Mouse (Mus musculus): ENCODE data around the gene Gm43518. TPM values are rescaled to one million over a fixed set of nuclear protein-coding genes. Genes with fewer than 3 reads are reported as not detected.

Gene Gm43518
- polyA plus RNA-seq, 1 experiment from 2014 or later: 0.56 TPM

- H3K4me3 ChIP-seq (ENCODE audit: low read depth, low read length): no peak overlapping the region
- H3K27ac ChIP-seq (replicated peaks): no peak overlapping the region
- WGBS: 59% methylated on average over 5 of the region's 5 CpGs
- no peak overlapping the region for H3K9ac ChIP-seq (ENCODE audit: low read length)
- no peaks in the 10 kb centered on the region for H3K36me3 ChIP-seq (ENCODE audit: control insufficient read depth, insufficient read depth, low read length)
- no peak for ATAC-seq (ENCODE audit: low FRiP score, low TSS enrichment)
- TF ChIP-seq CTCF (IDR thresholded peaks at IDR 0.05; ENCODE audit: low read depth): no peak
- TF ChIP-seq EP300 (optimal IDR thresholded peaks at IDR 0.05): no peak
- no peaks in the 10 kb centered on the region for H3K4me1 ChIP-seq (replicated peaks; ENCODE audit: control insufficient read depth, insufficient read depth)
- no peaks in the 10 kb centered on the region for H3K27me3 ChIP-seq (ENCODE audit: control insufficient read depth, insufficient read depth, low read length)
- DNase-seq (ENCODE audit: low spot score): no peak
- no peak overlapping the region for H3K4me2 ChIP-seq (replicated peaks; ENCODE audit: low read depth)
- H3K9me3 ChIP-seq (ENCODE audit: control insufficient read depth, low read length): no peaks in the 10 kb centered on the region
These were observed 41.2 kb downstream of the Gm43518 start for GRCm38 (mm10) chr5:123968468-123968867.

- ATAC-seq (ENCODE audit: low FRiP score, low TSS enrichment) (no peak), DNase-seq (ENCODE audit: low spot score) (no peak)
- Histone ChIP-seq H3K9me3 (ENCODE audit: control insufficient read depth, low read length) (no peaks in the 10 kb centered on the region), H3K27ac (replicated peaks) (0 out of 2 replicates have a peak overlapping the region, but pooled peaks have one; percentile 40), H3K4me2 (replicated peaks; ENCODE audit: low read depth) (no peak overlapping the region), H3K9ac (ENCODE audit: low read length) (no peak overlapping the region), H3K4me1 (replicated peaks; ENCODE audit: control insufficient read depth, insufficient read depth) (no peaks in the 10 kb centered on the region), H3K4me3 (ENCODE audit: low read depth, low read length) (no peak overlapping the region), H3K36me3 (ENCODE audit: control insufficient read depth, insufficient read depth, low read length) (no peaks in the 10 kb centered on the region), H3K27me3 (ENCODE audit: control insufficient read depth, insufficient read depth, low read length) (no peaks in the 10 kb centered on the region)
- TF ChIP-seq EP300 (optimal IDR thresholded peaks at IDR 0.05) (no peak), CTCF (IDR thresholded peaks at IDR 0.05; ENCODE audit: low read depth) (no peak)
- WGBS: 66% methylated on average over 8 of the region's 8 CpGs
These were observed 42.0 kb downstream of the Gm43518 start for GRCm38 (mm10) chr5:123969216-123969615.

GRCm38 (mm10) chr5:123970576-123970975 lies 43.4 kb downstream of the Gm43518 start:
- Histone ChIP-seq H3K27me3 (ENCODE audit: control insufficient read depth, insufficient read depth, low read length) (no peaks in the 10 kb centered on the region), H3K36me3 (ENCODE audit: control insufficient read depth, insufficient read depth, low read length) (no peaks in the 10 kb centered on the region), H3K27ac (replicated peaks) (no peak overlapping the region), H3K9me3 (ENCODE audit: control insufficient read depth, low read length) (no peaks in the 10 kb centered on the region), H3K4me1 (replicated peaks; ENCODE audit: control insufficient read depth, insufficient read depth) (no peaks in the 10 kb centered on the region), H3K4me3 (ENCODE audit: low read depth, low read length) (no peak overlapping the region), H3K4me2 (replicated peaks; ENCODE audit: low read depth) (no peak overlapping the region), H3K9ac (ENCODE audit: low read length) (no peak overlapping the region)
- WGBS: 85% methylated on average over 4 of the region's 4 CpGs
- TF ChIP-seq EP300 (optimal IDR thresholded peaks at IDR 0.05) (no peak), CTCF (IDR thresholded peaks at IDR 0.05; ENCODE audit: low read depth) (no peak)
- ATAC-seq (ENCODE audit: low FRiP score, low TSS enrichment) (no peak), DNase-seq (ENCODE audit: low spot score) (no peak)

- Histone ChIP-seq H3K4me3 (ENCODE audit: low read depth, low read length) (no peak overlapping the region), H3K4me1 (replicated peaks; ENCODE audit: control insufficient read depth, insufficient read depth) (no peaks in the 10 kb centered on the region), H3K27ac (replicated peaks) (no peak overlapping the region), H3K27me3 (ENCODE audit: control insufficient read depth, insufficient read depth, low read length) (no peaks in the 10 kb centered on the region), H3K9me3 (ENCODE audit: control insufficient read depth, low read length) (no peaks in the 10 kb centered on the region), H3K9ac (ENCODE audit: low read length) (no peak overlapping the region), H3K36me3 (ENCODE audit: control insufficient read depth, insufficient read depth, low read length) (no peaks in the 10 kb centered on the region), H3K4me2 (replicated peaks; ENCODE audit: low read depth) (no peak overlapping the region)
- 65% methylated on average over 6 of the region's 6 CpGs for WGBS
- ATAC-seq (ENCODE audit: low FRiP score, low TSS enrichment): no peak
- DNase-seq (ENCODE audit: low spot score): no peak
- TF ChIP-seq EP300 (optimal IDR thresholded peaks at IDR 0.05) (no peak), CTCF (IDR thresholded peaks at IDR 0.05; ENCODE audit: low read depth) (no peak)
These were observed 45.2 kb downstream of the Gm43518 start for GRCm38 (mm10) chr5:123972453-123972852.

- peak within 1 kb of the TSS; percentile 88 for H3K4me2 ChIP-seq (replicated peaks; ENCODE audit: low read depth)
- DNase-seq (ENCODE audit: low spot score) (peak; percentile 94), ATAC-seq (ENCODE audit: low FRiP score, low TSS enrichment) (peak; percentile 76)
- H3K36me3 ChIP-seq (ENCODE audit: control insufficient read depth, insufficient read depth, low read length): no peaks in the 10 kb centered on the region
- H3K27me3 ChIP-seq (ENCODE audit: control insufficient read depth, insufficient read depth, low read length): no peaks in the 10 kb centered on the region
- H3K27ac ChIP-seq (replicated peaks): peak within 1 kb of the TSS; percentile 94
- peak within 1 kb of the TSS; percentile 65 for H3K4me3 ChIP-seq (ENCODE audit: low read depth, low read length)
- H3K4me1 ChIP-seq (replicated peaks; ENCODE audit: control insufficient read depth, insufficient read depth): 0 out of 2 replicates have a peak, but pooled peaks cover 3% of the 10 kb centered on the region
- whole genome bisulfite sequencing: 1% methylated on average over 76 of the region's 106 CpGs
- peak within 1 kb of the TSS; percentile 79 for H3K9ac ChIP-seq (ENCODE audit: low read length)
- TF ChIP-seq EP300 (optimal IDR thresholded peaks at IDR 0.05) (no peak), CTCF (IDR thresholded peaks at IDR 0.05; ENCODE audit: low read depth) (no peak)
- no peaks in the 10 kb centered on the region for H3K9me3 ChIP-seq (ENCODE audit: control insufficient read depth, low read length)
These were observed 46.3 kb downstream of the Gm43518 start, which contains the start of gene Hip1r for GRCm38 (mm10) chr5:123973299-123974178. Gene Hip1r, plus strand, starts transcription at chr5:123973628.

- TF ChIP-seq EP300 (optimal IDR thresholded peaks at IDR 0.05) (no peak), CTCF (IDR thresholded peaks at IDR 0.05; ENCODE audit: low read depth) (no peak)
- Histone ChIP-seq H3K9me3 (ENCODE audit: control insufficient read depth, low read length) (no peaks in the 10 kb centered on the region), H3K27me3 (ENCODE audit: control insufficient read depth, insufficient read depth, low read length) (no peaks in the 10 kb centered on the region), H3K36me3 (ENCODE audit: control insufficient read depth, insufficient read depth, low read length) (no peaks in the 10 kb centered on the region), H3K27ac (replicated peaks) (peak overlapping the region; percentile 94), H3K4me3 (ENCODE audit: low read depth, low read length) (peak overlapping the region; percentile 65), H3K4me1 (replicated peaks; ENCODE audit: control insufficient read depth, insufficient read depth) (0 out of 2 replicates have a peak, but pooled peaks cover 3% of the 10 kb centered on the region), H3K9ac (ENCODE audit: low read length) (peak overlapping the region; percentile 79), H3K4me2 (replicated peaks; ENCODE audit: low read depth) (peak overlapping the region; percentile 88)
- whole genome bisulfite sequencing: under 1% methylated on average over 14 of the region's 14 CpGs
- ATAC-seq (ENCODE audit: low FRiP score, low TSS enrichment) (no peak), DNase-seq (ENCODE audit: low spot score) (no peak)
These were observed 46.9 kb downstream of the Gm43518 start for GRCm38 (mm10) chr5:123974179-123974485.

Data from stomach, postnatal 0 days (tissue).